Mouse (Mus musculus): ENCODE measurements at regions not wholly inside any gene's neighbourhood (a gene's known extent, or its start where the extent isn't known, plus 50 kb on each side); places are given as distances from the start of the nearest gene placed in this dataset. TPM values are rescaled to one million over a fixed set of nuclear protein-coding genes. Genes with fewer than 3 reads are reported as not detected.

DNA sequence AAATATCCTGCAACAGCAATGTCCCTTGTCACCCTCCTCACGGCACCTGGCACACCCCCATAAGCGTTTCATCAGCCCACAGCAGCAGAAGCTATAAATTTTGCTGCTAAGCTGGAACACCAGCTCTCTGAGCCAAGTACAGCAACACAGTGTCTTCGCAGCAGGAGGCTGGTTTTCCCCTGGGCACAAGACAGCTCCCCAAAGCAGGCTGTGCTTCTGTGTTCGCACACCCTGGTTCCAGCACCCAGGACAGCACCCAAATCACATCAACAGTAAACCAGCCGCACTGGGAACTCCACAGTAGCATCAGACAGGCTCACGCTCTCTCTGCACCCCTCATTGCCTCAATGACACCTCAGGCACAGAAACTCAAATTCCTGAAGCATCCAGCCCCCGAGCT, 64.8 kb upstream of the Smim23 start:
- H3K9me3 ChIP-seq (ENCODE audit: control insufficient read depth, low read length), result no peaks in the 10 kb centered on the region
- H3K36me3 ChIP-seq (ENCODE audit: control insufficient read depth, insufficient read depth, low read length), result no peaks in the 10 kb centered on the region
- no peak overlapping the region for H3K27ac ChIP-seq (ENCODE audit: low read depth, low read length)
- ATAC-seq (ENCODE audit: low FRiP score, low TSS enrichment), result no peak
- no peak overlapping the region for H3K4me3 ChIP-seq (ENCODE audit: low read length)
- no peak overlapping the region for H3K4me2 ChIP-seq (replicated peaks; ENCODE audit: low read depth, low read length)
- H3K4me1 ChIP-seq (ENCODE audit: control insufficient read depth, insufficient read depth, low read length), result no peaks in the 10 kb centered on the region
- H3K27me3 ChIP-seq (ENCODE audit: control insufficient read depth, insufficient read depth, low read length), result no peaks in the 10 kb centered on the region
- 11% methylated on average over 7 of the region's 7 CpGs for WGBS
- H3K9ac ChIP-seq (ENCODE audit: low read depth, low read length), result no peak overlapping the region

DNA sequence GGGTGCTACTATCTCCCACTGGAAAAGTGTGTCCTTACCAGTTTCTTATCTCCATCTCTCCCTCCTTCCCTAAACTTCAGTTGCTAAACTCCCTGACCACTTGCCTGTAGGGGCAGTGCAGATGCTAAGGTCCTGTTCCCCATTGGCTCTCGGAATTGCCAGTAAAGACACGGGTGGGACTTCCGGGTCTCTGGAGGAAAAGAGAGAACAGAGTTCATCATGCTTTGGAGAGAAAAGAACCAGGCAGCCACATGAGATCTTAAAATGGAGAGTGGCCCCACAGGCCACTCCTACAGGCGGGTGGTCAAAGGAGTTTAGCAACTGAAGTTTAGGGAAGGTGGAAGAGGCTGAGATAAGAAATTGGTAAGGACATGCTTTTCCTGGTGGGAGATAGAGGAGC, 60.3 kb upstream of the Smim23 start:
- ATAC-seq (ENCODE audit: low FRiP score, low TSS enrichment), result no peak
- 87% methylated on average over 4 of the region's 4 CpGs for WGBS
- H3K9ac ChIP-seq (ENCODE audit: low read depth, low read length), result no peak overlapping the region

DNA sequence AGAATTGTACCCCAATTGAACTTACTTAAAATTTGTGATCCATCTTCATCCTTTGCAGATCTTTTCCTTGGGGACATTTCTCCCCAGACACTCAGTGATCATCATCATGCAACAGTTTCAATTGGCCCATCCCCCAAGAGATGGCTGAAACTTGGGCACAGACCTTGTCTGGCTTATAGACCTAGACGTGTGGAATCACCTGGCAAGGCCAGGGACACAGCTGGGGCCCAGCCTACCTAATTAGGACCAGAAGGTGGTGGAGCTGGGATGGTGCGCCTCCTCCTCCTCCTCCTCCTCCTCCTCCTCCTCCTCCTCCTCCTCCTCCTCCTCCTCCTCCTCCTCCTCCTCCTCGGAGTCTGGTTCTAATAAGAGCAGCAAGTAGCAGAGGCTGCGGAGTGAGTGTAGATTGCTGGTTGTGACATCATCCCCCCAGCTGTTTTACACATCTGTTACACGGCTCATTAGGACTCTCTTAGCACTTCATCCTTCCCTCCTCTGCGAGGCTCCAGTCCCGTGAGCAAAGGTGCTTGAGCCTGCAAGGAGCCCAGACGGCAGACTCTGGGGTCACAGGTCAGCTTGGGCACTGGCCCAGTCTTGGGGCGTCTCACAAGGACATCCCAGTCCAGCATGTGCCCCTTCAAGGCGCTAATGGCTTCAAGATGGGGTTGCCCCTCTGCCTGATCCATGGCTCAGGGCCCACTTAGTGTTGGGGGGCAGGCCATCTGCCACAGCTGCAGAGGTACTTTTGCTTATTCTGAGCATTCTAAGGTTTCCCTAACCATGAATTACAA, 58.9 kb upstream of the Smim23 start:
- no peaks in the 10 kb centered on the region for H3K9me3 ChIP-seq (ENCODE audit: control insufficient read depth, low read length)
- 32% methylated on average over 8 of the region's 10 CpGs for WGBS
- H3K9ac ChIP-seq (ENCODE audit: low read depth, low read length), result no peak overlapping the region
- no peaks in the 10 kb centered on the region for H3K36me3 ChIP-seq (ENCODE audit: control insufficient read depth, insufficient read depth, low read length)
- no peaks in the 10 kb centered on the region for H3K27me3 ChIP-seq (ENCODE audit: control insufficient read depth, insufficient read depth, low read length)
- no peak for ATAC-seq (ENCODE audit: low FRiP score, low TSS enrichment)
- H3K4me1 ChIP-seq (ENCODE audit: control insufficient read depth, insufficient read depth, low read length), result no peaks in the 10 kb centered on the region
- H3K27ac ChIP-seq (ENCODE audit: low read depth, low read length), result no peak overlapping the region
- no peak overlapping the region for H3K4me3 ChIP-seq (ENCODE audit: low read length)
- no peak overlapping the region for H3K4me2 ChIP-seq (replicated peaks; ENCODE audit: low read depth, low read length)

More for the DNA sequence above, 60.3 kb upstream of the Smim23 start:
- Histone ChIP-seq H3K27ac (ENCODE audit: low read depth, low read length) (no peak overlapping the region), H3K4me3 (ENCODE audit: low read length) (no peak overlapping the region), H3K4me2 (replicated peaks; ENCODE audit: low read depth, low read length) (no peak overlapping the region), H3K4me1 (ENCODE audit: control insufficient read depth, insufficient read depth, low read length) (no peaks in the 10 kb centered on the region), H3K9me3 (ENCODE audit: control insufficient read depth, low read length) (no peaks in the 10 kb centered on the region), H3K27me3 (ENCODE audit: control insufficient read depth, insufficient read depth, low read length) (no peaks in the 10 kb centered on the region), H3K36me3 (ENCODE audit: control insufficient read depth, insufficient read depth, low read length) (no peaks in the 10 kb centered on the region)

DNA sequence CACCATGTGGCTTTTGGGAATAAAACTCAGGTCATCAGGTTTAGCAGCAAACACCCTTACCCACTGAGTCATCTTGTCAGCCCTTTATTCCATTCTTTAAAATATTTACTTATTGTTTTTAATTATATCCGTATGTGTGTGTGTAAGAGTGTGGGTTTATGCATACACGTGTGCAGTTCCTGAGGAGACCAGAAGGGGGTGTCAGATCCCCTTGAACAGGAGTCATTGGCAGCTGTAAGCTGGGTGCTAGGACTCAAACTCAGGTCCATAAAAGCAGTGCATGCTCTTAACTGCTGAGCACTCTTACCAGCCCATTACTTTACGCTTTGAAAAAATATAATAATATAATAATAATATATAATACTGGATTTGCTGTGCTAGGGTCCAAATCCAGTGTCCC, 54.6 kb upstream of the Smim23 start:
- WGBS, result 96% methylated on average over 3 of the region's 3 CpGs
- Histone ChIP-seq H3K4me3 (ENCODE audit: low read length) (no peak overlapping the region), H3K9me3 (ENCODE audit: control insufficient read depth, low read length) (no peaks in the 10 kb centered on the region), H3K27ac (ENCODE audit: low read depth, low read length) (no peak overlapping the region), H3K9ac (ENCODE audit: low read depth, low read length) (no peak overlapping the region), H3K36me3 (ENCODE audit: control insufficient read depth, insufficient read depth, low read length) (no peaks in the 10 kb centered on the region), H3K4me2 (replicated peaks; ENCODE audit: low read depth, low read length) (no peak overlapping the region), H3K4me1 (ENCODE audit: control insufficient read depth, insufficient read depth, low read length) (no peaks in the 10 kb centered on the region), H3K27me3 (ENCODE audit: control insufficient read depth, insufficient read depth, low read length) (no peaks in the 10 kb centered on the region)
- ATAC-seq (ENCODE audit: low FRiP score, low TSS enrichment), result no peak

Small RNAs in the stretch of these regions (microRNA-seq; reads per million reads assigned to microRNA genes)
- not detected for gene Gm26052

Measured in kidney, embryonic 14.5 days (tissue).